Mouse (Mus musculus) brown adipose tissue, adult 24 weeks (tissue): ENCODE measurements around the gene Rasd2. TPM values are rescaled to one million over a fixed set of nuclear protein-coding genes. Genes with fewer than 3 reads are reported as not detected.

ENCODE experiments used
- polyA plus RNA-seq: library from polyadenylated mRNA; stranded (reverse); fragments of >200 nt; gene quantifications from 2 replicates; pipeline ENCODE4 v1.2.4, GENCODE M21; 2012; ENCODE audit not compliant: missing spikeins, insufficient read depth, insufficient read length

The Rasd2 gene
- polyA plus RNA-seq, 1 experiment: 0.48 TPM

Other genes starting within 250 kb of the Rasd2 start
- gene Hmgxb4, start 220.6 kb upstream of the Rasd2 start, polyA plus RNA-seq: 7.4 and 9.7 TPM in 2 replicates
- 21.7 and 21.8 TPM in 2 replicates for gene Tom1, start 180.2 kb upstream of the Rasd2 start, polyA plus RNA-seq
- gene Hmox1, start 120.3 kb upstream of the Rasd2 start, polyA plus RNA-seq: 9.7 and 15.4 TPM in 2 replicates
- gene Mcm5, start 104.4 kb upstream of the Rasd2 start, polyA plus RNA-seq: 0.71 and 0.91 TPM in 2 replicates
- gene Gm10358, start 192.6 kb downstream of the Rasd2 start, polyA plus RNA-seq: 1.9 TPM in 1 of 2 replicates, not detected in the other
- not detected in 2 replicates for gene Iqcm, start 234.8 kb downstream of the Rasd2 start, polyA plus RNA-seq